ENCODE assay signal across 8 mouse cellular contexts in genomic region chr3:14381421-14381992, GRCm38 (mm10).
DNase-seq lines count a peak whose midpoint lies in the region; ATAC-seq and TF ChIP-seq lines count a peak whose summit lies in the region.

No protein-coding gene starts in this region.

- H3K27me3 ChIP-seq in forebrain, embryonic 15.5 days: no peaks in the 10 kb centered on the region
- H3K27me3 ChIP-seq in hindbrain, postnatal 0 days (ENCODE audit: insufficient read depth, low read length): no peaks in the 10 kb centered on the region

- H3K9me3 ChIP-seq in forebrain, embryonic 15.5 days: no peaks in the 10 kb centered on the region
- H3K9me3 ChIP-seq in hindbrain, postnatal 0 days (ENCODE audit: low read length): no peaks in the 10 kb centered on the region

- peak overlapping the region; percentile 21; the same call in 1 of the 2 replicates for H3K4me3 ChIP-seq in forebrain, embryonic 15.5 days
- H3K4me3 ChIP-seq in hindbrain, postnatal 0 days (ENCODE audit: low read length): peak overlapping the region; percentile 15; the same call in 1 of the 2 replicates

- H3K9ac ChIP-seq in forebrain, embryonic 15.5 days (replicated peaks): no peak overlapping the region
- H3K9ac ChIP-seq in hindbrain, postnatal 0 days (replicated peaks; ENCODE audit: low read length): no peak overlapping the region

- peak; percentile 76 for DNase-seq in Muller cell, postnatal 12 days (ENCODE audit: inconsistent ontology term)
- DNase-seq in c-Kit-positive CD71-positive TER-119-positive erythroid progenitor cells, embryonic 14.5 days (ENCODE audit: low spot score): peak; percentile 19
- DNase-seq in hindbrain, postnatal 0 days (ENCODE audit: low spot score): peak; percentile 86
- DNase-seq in left cerebral cortex, adult 11 months (ENCODE audit: low spot score): peak; percentile 11
- peak; percentile 15 for DNase-seq in lung, postnatal 25 days (ENCODE audit: low spot score)
- DNase-seq in right cerebral cortex, adult 2 months (ENCODE audit: low spot score in 2 of 2): peak; percentile 63 to 74

- H3K27ac ChIP-seq in forebrain, embryonic 15.5 days (replicated peaks): no peak overlapping the region
- no peak overlapping the region for H3K27ac ChIP-seq in hindbrain, postnatal 0 days

- peak; percentile 97 for ATAC-seq in forebrain, embryonic 15.5 days (replicated peaks)
- ATAC-seq in hindbrain, postnatal 0 days: peak; percentile 96
- no peak for ATAC-seq in erythroblast, adult 5-6 weeks (replicated peaks; ENCODE audit: low FRiP score, poor library complexity, severe bottlenecking)

- peak; percentile 87 for TF ChIP-seq CTCF in hindbrain, postnatal 0 days (IDR thresholded peaks at IDR 0.05; ENCODE audit: low read depth)

- H3K4me1 ChIP-seq in forebrain, embryonic 15.5 days: peaks cover 5% of the 10 kb centered on the region; the same call in 1 of the 2 replicates
- no peaks in the 10 kb centered on the region for H3K4me1 ChIP-seq in hindbrain, postnatal 0 days (ENCODE audit: insufficient read depth, low read length)

- H3K4me2 ChIP-seq in forebrain, embryonic 15.5 days (replicated peaks): peak overlapping the region; percentile 41
- peak overlapping the region; percentile 43 for H3K4me2 ChIP-seq in hindbrain, postnatal 0 days (ENCODE audit: low read depth, low read length)

- no peaks in the 10 kb centered on the region for H3K36me3 ChIP-seq in forebrain, embryonic 15.5 days
- no peaks in the 10 kb centered on the region for H3K36me3 ChIP-seq in hindbrain, postnatal 0 days (ENCODE audit: insufficient read depth, low read length)

- 13% methylated on average over 18 of the region's 18 CpGs for WGBS in forebrain, embryonic 15.5 days
- 9% methylated on average over 18 of the region's 18 CpGs for WGBS in hindbrain, postnatal 0 days

Comparison
In these comparisons a context has a peak if more than half of its experiments do, and no peak if none do; other contexts are left out.
1. DNase-seq: peak in every context shown above with its lines; median percentile 86 in hindbrain, postnatal 0 days; 76 in Muller cell, postnatal 12 days; 68 in right cerebral cortex, adult 2 months; 19 in c-Kit-positive CD71-positive TER-119-positive erythroid progenitor cells, embryonic 14.5 days; 15 in lung, postnatal 25 days; 11 in left cerebral cortex, adult 11 months.